Mouse (Mus musculus) duodenum, adult 2 months (tissue): ENCODE data around the gene Ric8a. TPM values are rescaled to one million over a fixed set of nuclear protein-coding genes. Genes with fewer than 3 reads are reported as not detected.

Experiments
- polyA plus RNA-seq: library from polyadenylated mRNA; depleted of rRNA; stranded (reverse); fragments of >200 nt; gene quantifications from 2 replicates; pipeline ENCODE4 v1.2.3, GENCODE M21; 2012; ENCODE audit warnings: low replicate concordance; rRNA removed

Gene Ric8a
- 66.8 and 79.2 TPM in 2 replicates for polyA plus RNA-seq

DNA sequence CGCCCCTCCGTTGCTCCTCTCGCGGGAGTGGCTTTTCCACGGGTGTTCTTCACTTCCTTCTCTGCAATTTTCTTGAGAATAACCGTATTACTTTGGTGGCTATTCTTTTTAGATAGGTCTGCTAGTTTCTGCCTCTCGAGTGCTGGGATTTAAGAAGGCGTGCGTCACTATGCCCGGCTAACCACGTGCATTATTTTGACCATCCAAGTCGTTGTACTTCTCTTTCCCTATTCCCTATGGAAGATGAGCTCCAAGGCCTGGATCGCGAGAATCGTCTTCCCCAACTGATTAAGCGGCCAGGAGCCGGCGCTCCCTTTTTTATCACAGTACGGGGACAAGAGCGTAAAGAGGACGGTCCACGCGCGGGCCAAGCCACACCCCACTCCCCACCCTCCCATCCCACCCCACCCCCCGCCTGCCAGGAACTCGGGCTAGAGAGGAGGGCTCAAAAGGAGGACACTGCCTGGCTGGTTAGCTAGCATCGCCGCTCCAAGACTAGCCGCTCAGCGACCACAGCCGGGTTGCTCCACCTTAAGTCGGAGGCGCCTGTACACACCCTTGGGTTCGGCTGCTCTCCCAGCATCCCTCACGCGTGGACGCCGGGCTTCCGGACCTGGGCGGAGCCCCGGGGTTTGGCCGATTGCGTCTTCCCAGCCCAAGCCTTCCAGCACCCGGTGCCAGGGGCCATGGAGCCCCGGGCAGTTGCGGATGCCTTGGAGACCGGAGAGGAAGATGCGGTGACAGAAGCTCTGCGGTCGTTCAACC lies at the start of gene Ric8a:
Gene Ric8a (plus strand): TSS at position 173 of the 765 bp plus-strand sequence.

DNA sequence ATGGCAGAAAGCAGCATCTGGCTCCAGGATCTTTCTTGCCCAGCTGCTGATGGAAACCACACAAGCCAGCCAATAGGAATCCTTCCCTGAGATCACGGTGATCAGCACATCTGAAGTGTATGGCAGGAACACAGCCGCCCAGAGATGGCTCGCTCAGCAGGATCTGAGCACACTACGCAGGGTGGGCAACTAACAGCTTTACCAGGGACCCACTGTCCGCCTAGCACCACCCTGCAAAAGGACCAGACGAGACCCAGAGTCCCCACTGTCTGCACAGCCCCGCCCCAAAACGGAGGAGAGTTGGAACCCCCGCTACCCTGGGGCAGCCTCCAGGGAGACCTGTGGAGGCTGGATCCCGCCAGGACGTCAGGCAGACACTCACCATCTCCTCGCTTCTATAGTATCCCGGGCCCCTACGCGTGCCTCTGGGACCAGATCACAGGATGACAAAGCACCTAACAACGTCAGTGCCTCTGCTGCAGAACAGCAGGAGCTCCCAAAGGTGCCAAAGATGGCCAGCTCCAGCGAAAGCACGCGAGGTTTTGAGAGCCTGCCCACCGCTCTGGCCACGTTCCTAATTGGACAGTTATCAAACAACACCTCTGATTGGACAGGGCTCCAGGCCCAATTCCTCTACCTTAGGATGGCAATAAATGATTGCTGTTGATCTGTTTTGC lies 35.0 kb upstream of the Ric8a start, which contains the start of gene Zfp941:
Gene Zfp941 (minus strand): TSS at position 526 of the 677 bp plus-strand sequence.

DNA sequence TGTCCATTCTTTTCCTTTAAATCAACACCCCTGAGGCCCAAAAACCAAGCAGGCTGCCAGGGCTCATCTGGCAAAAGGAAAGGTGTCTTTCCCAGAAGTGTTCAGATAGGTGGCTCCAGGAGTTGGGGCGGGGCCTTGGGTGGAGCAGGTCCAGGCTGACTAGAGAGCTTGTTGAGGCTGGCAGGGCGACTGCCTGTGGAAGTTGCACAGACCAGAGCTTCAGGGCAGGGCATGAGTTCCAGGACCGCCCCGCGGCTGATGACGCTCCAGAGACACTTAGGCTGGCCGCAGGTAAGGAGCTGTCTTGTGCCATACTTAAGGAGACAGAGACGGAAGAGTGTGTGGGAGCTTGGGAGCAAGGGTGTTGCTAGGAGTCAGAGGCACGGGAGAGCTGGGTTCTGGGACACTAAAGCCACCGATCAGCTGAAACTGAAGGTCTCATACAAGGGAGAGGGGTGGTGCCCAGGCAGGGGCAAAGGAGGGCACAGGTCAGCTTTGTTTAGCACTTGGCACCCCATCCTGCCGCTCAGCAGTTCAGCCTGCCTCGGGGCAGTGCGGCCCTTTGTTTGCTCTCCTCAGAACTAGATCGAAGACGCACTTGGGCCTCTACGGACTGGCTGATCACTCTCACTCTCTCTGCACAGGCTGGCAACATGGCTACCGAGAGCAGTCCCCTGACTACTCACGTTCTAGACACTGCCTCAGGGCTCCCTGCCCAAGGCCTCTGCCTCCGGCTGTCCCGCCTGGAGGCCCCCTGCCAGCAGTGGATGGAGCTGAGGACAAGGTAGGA lies 21.6 kb upstream of the Ric8a start, which contains the start of gene Urah:
Gene Urah (plus strand): TSS at position 51 of the 790 bp plus-strand sequence.

DNA sequence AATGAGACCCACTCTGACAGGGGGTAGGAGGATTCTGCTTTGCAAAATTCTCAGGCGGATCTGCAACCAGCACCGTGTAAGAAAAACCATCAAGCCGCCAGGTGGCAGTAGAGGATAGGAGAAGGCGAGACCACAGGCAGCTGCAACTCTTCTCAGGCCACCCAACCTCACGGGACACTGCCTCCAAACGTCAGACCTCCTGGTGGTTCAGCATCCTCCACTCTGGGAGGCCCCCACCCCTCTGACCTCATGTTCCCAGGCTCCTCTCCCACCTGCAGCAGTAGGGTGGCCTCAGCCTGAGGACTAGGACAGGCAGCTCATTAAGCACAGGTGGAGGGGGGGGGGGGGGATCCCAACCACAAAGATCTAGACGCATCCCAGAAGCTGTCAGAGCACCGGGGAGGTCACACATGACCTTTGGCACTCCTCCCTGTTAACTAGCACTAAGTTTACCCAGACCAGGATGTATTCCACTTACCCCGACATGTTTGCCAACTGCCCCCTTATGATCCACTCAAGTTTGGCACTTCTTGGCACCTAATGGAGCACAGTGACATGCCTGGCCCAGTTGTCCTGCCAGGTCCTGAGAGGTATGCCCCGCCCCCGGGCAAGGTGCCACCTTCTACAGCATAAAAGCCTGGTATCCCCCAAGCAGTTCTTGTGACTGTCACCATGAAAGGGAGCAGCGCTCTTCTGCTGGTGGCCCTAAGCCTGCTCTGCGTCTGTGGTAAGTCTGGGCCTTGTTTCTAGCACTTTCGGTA lies 11.7 kb upstream of the Ric8a start, which contains the start of gene Scgb1c1:
Gene Scgb1c1 (plus strand): TSS at position 643 of the 761 bp plus-strand sequence.

DNA sequence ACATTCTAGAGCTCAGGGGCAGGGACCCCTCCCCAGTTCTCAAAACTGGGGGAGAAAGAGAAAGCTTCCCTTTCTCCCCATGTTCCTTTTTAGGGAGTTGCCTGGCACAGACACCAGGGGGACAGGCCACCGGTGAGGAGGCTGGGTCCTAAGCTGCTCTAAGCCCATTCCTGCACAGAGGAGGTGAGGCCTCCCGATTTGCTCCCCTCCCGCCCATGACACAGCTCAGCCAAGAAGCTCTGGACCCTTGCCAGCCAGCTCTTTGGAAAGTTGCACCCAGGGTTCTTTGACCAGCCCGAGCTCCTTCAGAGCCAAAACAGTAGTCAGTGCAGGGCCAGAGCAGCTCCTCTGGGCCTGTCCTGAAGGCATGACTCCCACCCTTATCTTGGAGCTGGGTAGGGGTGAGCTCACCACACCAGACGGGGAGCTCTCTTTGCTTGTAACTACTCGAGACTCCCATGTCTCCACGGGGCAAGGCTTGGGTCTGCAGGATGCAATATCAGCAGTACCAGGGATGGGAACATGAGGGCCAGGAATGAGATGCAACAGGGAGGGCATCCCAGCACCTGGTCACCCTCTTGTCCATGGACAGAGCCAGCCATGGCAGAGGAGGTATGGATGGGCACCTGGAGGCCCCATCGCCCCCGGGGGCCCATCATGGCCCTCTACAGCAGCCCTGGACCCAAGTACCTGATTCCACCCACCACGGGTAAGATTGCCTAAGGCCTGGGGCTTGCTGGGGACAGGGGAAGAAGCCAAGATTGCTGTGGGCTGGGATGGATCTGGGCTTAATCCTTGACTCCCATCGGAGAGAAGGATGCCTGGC lies 8.8 kb upstream of the Ric8a start, which contains the start of gene Odf3:
Gene Odf3 (plus strand): TSS at position 51 of the 826 bp plus-strand sequence.

DNA sequence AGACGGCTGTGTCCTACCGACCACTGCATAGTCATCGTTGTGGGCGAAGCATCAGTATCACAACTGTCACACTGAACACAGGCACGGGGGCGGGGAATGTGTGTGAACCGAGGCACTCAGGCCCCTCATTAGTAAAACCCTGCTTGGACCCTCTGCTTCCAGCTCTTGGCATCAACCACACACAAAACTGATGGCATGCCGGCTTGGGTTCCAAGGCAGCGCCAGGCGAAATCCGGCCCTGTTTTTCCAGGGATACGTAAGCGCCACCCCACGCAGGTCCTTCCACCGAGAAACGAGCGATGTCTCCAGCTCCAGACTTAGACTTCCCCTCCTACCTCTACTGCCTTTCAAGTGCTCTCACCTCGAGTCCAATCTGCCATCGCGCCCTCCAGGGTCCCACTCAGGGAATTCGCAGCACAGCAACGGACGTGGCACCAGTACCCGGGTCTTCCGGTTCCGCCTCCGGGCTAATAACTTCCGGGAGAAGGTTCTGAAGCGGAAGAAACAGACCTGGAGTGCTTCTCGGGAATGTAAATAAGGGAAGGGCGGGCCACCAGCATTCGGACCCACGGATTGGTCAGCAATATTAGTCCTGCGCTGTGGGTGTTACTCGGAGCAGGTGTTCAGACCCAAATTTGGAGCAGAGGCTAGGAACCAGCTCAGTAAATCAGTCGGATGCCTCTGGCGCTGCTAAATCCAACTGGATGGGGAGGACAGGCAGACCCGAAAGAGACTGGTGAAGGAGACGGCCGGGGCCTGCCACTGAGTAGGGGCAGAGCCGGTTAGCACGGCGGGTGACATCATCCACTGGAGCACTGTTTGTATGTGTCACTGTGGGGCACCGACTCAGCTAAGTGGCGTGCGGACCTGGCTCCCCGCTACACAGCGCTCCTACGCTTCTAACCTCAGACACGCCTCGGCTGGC lies 635 bp upstream of the Ric8a start, which contains the start of gene Gm45785:
Gene Gm45785 (minus strand): TSS at position 472 of the 925 bp plus-strand sequence.

DNA sequence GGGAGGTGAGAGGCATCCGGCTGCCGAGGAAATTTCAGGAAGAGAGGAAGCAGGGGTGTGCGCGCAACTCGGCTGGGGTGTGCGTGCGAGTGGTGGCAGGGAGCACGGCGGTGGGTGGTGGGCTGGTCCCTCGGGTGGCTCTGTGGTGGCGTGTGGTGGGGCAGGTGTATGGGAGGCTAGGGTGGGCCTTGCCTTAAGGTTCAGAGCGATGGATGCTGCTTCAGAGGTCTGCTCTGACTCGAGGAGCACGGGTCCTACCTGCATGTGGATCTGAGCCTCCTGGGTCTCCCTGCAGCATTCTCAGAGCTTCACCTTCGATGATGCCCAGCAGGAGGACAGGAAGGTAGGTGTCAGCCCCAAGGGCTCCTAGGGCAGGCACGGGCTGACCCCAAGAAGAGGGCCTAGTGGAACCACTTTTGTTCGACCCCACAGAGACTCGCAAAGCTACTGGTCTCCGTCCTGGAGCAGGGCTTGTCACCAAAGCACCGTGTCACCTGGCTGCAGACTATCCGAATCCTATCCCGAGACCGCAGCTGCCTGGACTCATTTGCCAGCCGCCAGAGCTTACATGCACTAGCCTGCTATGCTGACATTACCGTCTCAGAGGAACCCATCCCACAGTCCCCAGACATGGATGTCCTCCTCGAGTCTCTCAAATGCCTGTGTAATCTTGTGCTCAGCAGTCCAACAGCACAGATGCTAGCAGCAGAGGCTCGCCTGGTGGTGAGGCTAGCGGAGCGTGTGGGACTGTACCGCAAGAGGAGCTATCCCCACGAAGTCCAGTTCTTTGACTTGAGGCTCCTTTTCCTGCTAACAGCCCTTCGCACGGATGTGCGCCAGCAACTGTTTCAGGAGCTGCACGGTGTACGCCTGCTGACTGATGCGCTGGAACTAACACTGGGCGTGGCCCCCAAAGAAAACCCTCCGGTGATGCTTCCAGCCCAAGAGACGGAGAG lies 1.1 kb downstream of the Ric8a start, which contains the start of gene Bet1l:
Gene Bet1l (minus strand): TSS at position 28 of the 956 bp plus-strand sequence.

DNA sequence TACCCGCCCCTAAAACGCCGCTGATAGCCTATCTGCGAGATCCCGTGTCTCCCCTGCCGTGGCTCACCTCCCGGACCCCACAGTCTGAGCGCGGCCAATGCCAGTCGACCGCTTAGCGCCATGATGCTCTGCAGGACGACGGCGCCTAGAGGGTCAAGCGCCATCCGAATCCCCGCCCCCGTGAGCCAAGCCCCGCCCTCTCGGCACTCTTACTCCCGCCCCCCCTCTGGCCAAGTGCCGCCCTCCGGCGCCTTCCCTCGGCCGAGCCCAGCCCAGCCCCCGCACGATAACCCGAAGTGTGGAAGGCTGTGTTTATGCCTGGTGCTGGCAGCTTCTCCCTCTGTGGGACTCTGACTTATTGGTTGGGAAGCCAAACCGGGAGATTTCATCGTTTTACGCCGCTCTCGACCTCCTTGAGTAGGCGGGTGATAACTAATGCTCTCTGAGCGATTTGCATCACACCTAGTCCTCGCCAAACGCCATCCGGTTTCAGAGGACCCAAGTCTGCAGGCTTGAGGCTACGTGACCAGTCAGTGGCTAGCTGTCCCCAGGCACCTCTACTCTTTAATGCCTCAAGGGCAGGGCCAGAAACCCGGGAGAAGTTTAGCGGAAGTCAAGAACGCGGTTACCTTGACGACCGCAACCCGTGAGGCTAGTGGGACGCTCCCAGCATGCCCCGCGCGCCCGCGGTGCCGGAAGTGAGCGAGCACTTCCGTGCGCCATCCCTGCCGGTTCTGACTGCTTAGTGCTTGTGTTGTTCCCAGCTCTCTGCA lies 25.1 kb downstream of the Ric8a start, which contains the start of the genes Psmd13 and Sirt3:
Gene Psmd13 (plus strand): TSS at position 273 of the 773 bp plus-strand sequence.
Gene Sirt3 (minus strand): TSS at position 614 of the 773 bp plus-strand sequence.

DNA sequence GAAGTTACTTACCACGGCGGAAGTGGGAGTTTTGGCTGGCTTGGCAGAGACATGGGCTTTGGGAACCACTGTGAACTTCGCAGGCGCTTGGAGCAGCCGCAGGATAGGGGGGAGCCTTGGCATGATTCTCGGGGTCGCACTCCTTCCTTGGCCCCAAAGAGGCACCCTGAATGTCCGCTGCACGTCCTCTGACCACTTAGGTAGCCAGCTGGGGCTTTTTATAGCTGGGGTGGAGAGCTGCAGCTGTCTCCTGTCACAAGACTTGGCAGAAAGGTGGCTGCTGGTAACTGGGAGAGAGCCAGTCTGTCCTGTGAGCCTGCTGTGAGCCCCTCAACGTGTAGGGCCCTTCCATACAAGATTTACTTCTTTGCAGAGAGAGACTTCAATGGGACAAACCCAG lies 43.5 kb downstream of the Ric8a start, which contains the start of gene Cox8b:
Gene Cox8b (minus strand): TSS at position 227 of the 400 bp plus-strand sequence.

Other genes with a start within 250 kb of the Ric8a start
- not detected in 2 replicates for gene Olfr61, start 228.0 kb upstream of the Ric8a start, polyA plus RNA-seq
- not detected in 2 replicates for gene Olfr53, start 210.5 kb upstream of the Ric8a start, polyA plus RNA-seq
- not detected in 2 replicates for gene Olfr539, start 197.0 kb upstream of the Ric8a start, polyA plus RNA-seq
- not detected in 2 replicates for gene Olfr45, start 175.0 kb upstream of the Ric8a start, polyA plus RNA-seq
- gene Olfr541, start 159.7 kb upstream of the Ric8a start, polyA plus RNA-seq: not detected in 2 replicates
- gene Cyp2e1, start 93.2 kb upstream of the Ric8a start, polyA plus RNA-seq: 0.25 and 0.65 TPM in 2 replicates
- not detected in 2 replicates for gene Syce1, start 69.1 kb upstream of the Ric8a start, polyA plus RNA-seq
- gene Zfp941, start 34.8 kb upstream of the Ric8a start, polyA plus RNA-seq: 0.02 TPM in 1 of 2 replicates, not detected in the other
- 70.0 and 92.2 TPM in 2 replicates for gene Urah, start 21.9 kb upstream of the Ric8a start, polyA plus RNA-seq
- not detected in 2 replicates for gene Scgb1c1, start 11.4 kb upstream of the Ric8a start, polyA plus RNA-seq
- not detected in 2 replicates for gene Odf3, start 9.2 kb upstream of the Ric8a start, polyA plus RNA-seq
- gene Gm45785, start 626 bp upstream of the Ric8a start, polyA plus RNA-seq: not detected in 2 replicates
- 11.4 and 14.3 TPM in 2 replicates for gene Bet1l, start 620 bp downstream of the Ric8a start, polyA plus RNA-seq
- 44.5 and 51.9 TPM in 2 replicates for gene Psmd13, start 25.0 kb downstream of the Ric8a start, polyA plus RNA-seq
- gene Sirt3, start 25.4 kb downstream of the Ric8a start, polyA plus RNA-seq: 23.5 and 27.7 TPM in 2 replicates
- gene Cox8b, start 43.5 kb downstream of the Ric8a start, polyA plus RNA-seq: 3.8 and 7.2 TPM in 2 replicates
- 71.9 and 89.3 TPM in 2 replicates for gene Nlrp6, start 63.9 kb downstream of the Ric8a start, polyA plus RNA-seq
- 17.9 and 19.5 TPM in 2 replicates for gene Pgghg, start 84.4 kb downstream of the Ric8a start, polyA plus RNA-seq
- gene Ifitm5, start 93.3 kb downstream of the Ric8a start, polyA plus RNA-seq: 1.1 and 1.3 TPM in 2 replicates
- gene Gm45717, start 99.0 kb downstream of the Ric8a start, polyA plus RNA-seq: not detected in 2 replicates
- 322 and 327 TPM in 2 replicates for gene Ifitm2, start 99.0 kb downstream of the Ric8a start, polyA plus RNA-seq
- gene Ifitm1, start 110.3 kb downstream of the Ric8a start, polyA plus RNA-seq: 69.2 and 79.8 TPM in 2 replicates
- gene Ifitm3, start 153.8 kb downstream of the Ric8a start, polyA plus RNA-seq: 90.0 and 119 TPM in 2 replicates
- gene Ifitm6, start 161.0 kb downstream of the Ric8a start, polyA plus RNA-seq: 0.75 and 2.8 TPM in 2 replicates
- gene Gm17387, start 172.2 kb downstream of the Ric8a start, polyA plus RNA-seq: not detected in 2 replicates
- 12.4 and 24.8 TPM in 2 replicates for gene B4galnt4, start 204.1 kb downstream of the Ric8a start, polyA plus RNA-seq
- gene Pkp3, start 221.3 kb downstream of the Ric8a start, polyA plus RNA-seq: 124 and 153 TPM in 2 replicates
- gene Sigirr, start 243.6 kb downstream of the Ric8a start, polyA plus RNA-seq: 36.7 and 51.6 TPM in 2 replicates